Mouse (Mus musculus) ES-E14 (cell line): ENCODE measurements around the gene Yipf2. TPM values are rescaled to one million over a fixed set of nuclear protein-coding genes. Genes with fewer than 3 reads are reported as not detected.

Experiments used
- DNase-seq: peaks from one replicate; pipeline ENCODE4 v3.0.0-alpha.2; 2013; ENCODE audit warnings: low read depth, low spot score
- H3K27ac ChIP-seq: 2 replicates; pipeline ENCODE4 v1.5.1; 2012; ENCODE audit warnings: low read depth, mild to moderate bottlenecking, low read length, moderate library complexity, mixed read lengths; ENCODE audit not compliant: poor library complexity, insufficient read depth, severe bottlenecking
- H3K36me3 ChIP-seq: 2 replicates; pipeline ENCODE4 v1.6.1; 2012; ENCODE audit warnings: mild to moderate bottlenecking, low read length, moderate library complexity, mixed read lengths; ENCODE audit not compliant: control insufficient read depth, poor library complexity, insufficient read depth, severe bottlenecking
- H3K4me1 ChIP-seq, 2 experiments: fragments of 150-350 bp in 1 of 2; sonication (generic) in 1 of 2; 2 replicates each; pipeline ENCODE4 v1.6.1; 2012; ENCODE audit warnings: low read length in 2 of 2, mild to moderate bottlenecking in 1 of 2, mixed read lengths in 1 of 2; ENCODE audit not compliant: control insufficient read depth in 2 of 2, insufficient read depth in 2 of 2, poor library complexity in 1 of 2
- H3K4me3 ChIP-seq, 2 experiments: fragments of 150-350 bp in 1 of 2; sonication (generic) in 1 of 2; 2 replicates each; pipeline ENCODE4 v1.5.1; 2012; ENCODE audit warnings: low read length in 2 of 2, low read depth in 1 of 2, mild to moderate bottlenecking in 1 of 2, mixed read lengths in 1 of 2; ENCODE audit not compliant: insufficient read depth in 1 of 2, poor library complexity in 1 of 2, severe bottlenecking in 1 of 2
- H3K9ac ChIP-seq: 2 replicates; pipeline ENCODE4 v1.6.1; 2012; ENCODE audit warnings: low read depth, mild to moderate bottlenecking, low read length, mixed read lengths; ENCODE audit not compliant: poor library complexity, insufficient read depth, severe bottlenecking
- H3K9me3 ChIP-seq: fragments of 150-350 bp; sonication (generic); 2 replicates; pipeline ENCODE4 v1.6.1; 2012; ENCODE audit warnings: low read depth, mild to moderate bottlenecking, low read length; ENCODE audit not compliant: control insufficient read depth, insufficient read depth
- CHD2 ChIP-seq: IDR thresholded peaks from 2 replicates; pipeline ENCODE4 v1.6.1; 2014; ENCODE audit warnings: mild to moderate bottlenecking, low read depth, low read length, inconsistent platforms
- HCFC1 ChIP-seq: IDR thresholded peaks from 2 replicates; pipeline ENCODE4 v1.6.1; 2012; ENCODE audit warnings: low read length, inconsistent platforms, borderline replicate concordance; ENCODE audit not compliant: insufficient read depth
- MAFK ChIP-seq: IDR thresholded peaks from 2 replicates; pipeline ENCODE4 v1.6.1; 2014; ENCODE audit warnings: mild to moderate bottlenecking, low read depth, low read length, inconsistent platforms; ENCODE audit not compliant: insufficient read depth
- ZC3H11A ChIP-seq: IDR thresholded peaks from 2 replicates; pipeline ENCODE4 v1.6.1; 2012; ENCODE audit warnings: low read depth, mild to moderate bottlenecking, inconsistent platforms, low read length, borderline replicate concordance
- ZNF384 ChIP-seq: IDR thresholded peaks from 2 replicates; pipeline ENCODE4 v1.6.1; 2012; ENCODE audit warnings: low read depth, low read length, inconsistent platforms
- in situ Hi-C, 2 experiments: fragments of 600-800 bp; cut with MboI; formaldehyde crosslinking; loops; one replicate each; pipeline ENCODE4 v1.15.1; 2025; ENCODE audit warnings: low sequenced_read_pairs in 2 of 2, inconsistent platforms in 1 of 2; ENCODE audit not compliant: unreplicated experiment in 2 of 2
- total RNA-seq: library from RNA; depleted of rRNA; stranded (reverse); fragments of 300-350 nt; gene quantifications from 2 replicates; pipeline ENCODE4 v1.2.3, GENCODE M21; 2012

Gene Yipf2
- total RNA-seq, 1 experiment: 22.8 TPM

DNA sequence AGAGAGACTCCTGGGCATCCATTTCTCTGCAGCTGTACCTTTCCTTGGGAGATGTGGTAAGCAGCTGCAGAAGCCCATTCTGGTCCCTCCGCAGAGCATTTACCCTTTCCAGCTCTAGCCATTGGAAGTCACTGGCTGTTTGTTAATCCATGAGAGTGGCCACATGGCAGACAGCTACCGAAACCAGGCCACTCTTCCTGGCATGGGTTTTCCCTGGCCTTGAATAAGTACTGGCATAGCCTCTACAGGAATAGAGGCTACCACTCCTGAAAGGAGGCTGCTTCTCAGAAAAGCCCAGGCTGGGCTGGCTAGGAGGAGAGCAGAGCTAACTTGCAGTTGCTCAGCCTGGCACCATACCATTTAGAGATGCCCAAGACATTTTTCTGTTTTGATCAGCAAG lies 41.6 kb downstream of the Yipf2 start:
- H3K36me3 ChIP-seq: peaks cover 15% of the 10 kb centered on the region

DNA sequence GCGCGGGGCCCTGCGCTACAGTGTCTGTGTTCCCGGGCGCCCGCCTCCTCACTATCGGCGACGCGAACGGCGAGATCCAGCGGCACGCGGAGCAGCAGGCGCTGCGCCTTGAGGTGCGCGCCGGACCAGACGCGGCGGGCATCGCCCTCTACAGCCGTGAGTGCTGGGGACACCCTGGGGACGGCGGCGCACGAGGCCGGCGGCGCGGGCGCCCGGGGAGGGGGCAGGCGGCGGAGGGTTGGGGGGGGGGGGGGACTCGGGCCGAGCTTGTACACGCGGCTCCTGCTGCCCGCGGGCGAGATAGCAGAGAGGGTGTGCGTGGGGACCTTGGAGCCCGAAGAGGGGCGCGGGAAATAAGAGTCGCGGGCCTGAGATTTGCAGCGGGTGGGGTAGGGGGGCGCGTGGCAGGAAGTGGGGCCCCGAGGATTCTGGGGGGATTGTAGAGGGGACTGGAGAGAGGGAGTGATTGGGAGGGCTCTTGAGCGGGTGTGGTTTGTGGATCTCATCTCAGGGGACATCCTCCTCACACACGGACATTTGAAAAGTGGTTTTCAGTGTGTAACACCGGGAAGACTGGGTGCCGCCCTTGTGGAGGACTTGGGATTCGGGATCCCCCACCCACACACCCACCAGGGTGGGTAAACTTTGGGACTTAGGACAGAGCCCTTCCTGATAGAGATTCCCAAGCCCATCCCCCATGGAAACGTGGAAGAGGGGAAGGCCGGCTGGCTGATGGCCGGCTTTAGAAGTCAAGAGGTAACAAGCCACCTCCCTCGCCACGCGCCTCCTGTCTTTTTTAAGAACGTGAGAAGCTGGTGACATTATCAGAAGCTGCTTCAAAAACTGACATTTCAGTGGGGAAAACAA lies 45.3 kb downstream of the Yipf2 start:
- H3K9ac ChIP-seq: peak overlapping the region; percentile 99
- in situ Hi-C loops: no loop called here
- peak; percentile 47 for DNase-seq
- H3K4me3 ChIP-seq: peak overlapping the region; percentile 91 to 99
- H3K27ac ChIP-seq: peak overlapping the region; percentile 97
- H3K9me3 ChIP-seq: no peaks in the 10 kb centered on the region
- H3K4me1 ChIP-seq: peaks cover 0 to 14% of the 10 kb centered on the region in 2 experiments; a peak in 2 of 4 replicates
- peaks cover 10% of the 10 kb centered on the region for H3K36me3 ChIP-seq
- TF ChIP-seq CHD2: no peak
- no peak for TF ChIP-seq HCFC1
- TF ChIP-seq ZNF384: no peak
- no peak for TF ChIP-seq MAFK
- no peak for TF ChIP-seq ZC3H11A

More for the DNA sequence above, 41.6 kb downstream of the Yipf2 start:
- in situ Hi-C loops: no loop called here
- no peak overlapping the region for H3K9ac ChIP-seq
- TF ChIP-seq MAFK (no peak), ZNF384 (no peak), HCFC1 (no peak), ZC3H11A (no peak), CHD2 (no peak)
- peaks cover 8 to 18% of the 10 kb centered on the region in 2 experiments for H3K4me1 ChIP-seq
- H3K4me3 ChIP-seq: no peak overlapping the region
- no peaks in the 10 kb centered on the region for H3K9me3 ChIP-seq
- no peak for DNase-seq
- no peak overlapping the region for H3K27ac ChIP-seq

DNA sequence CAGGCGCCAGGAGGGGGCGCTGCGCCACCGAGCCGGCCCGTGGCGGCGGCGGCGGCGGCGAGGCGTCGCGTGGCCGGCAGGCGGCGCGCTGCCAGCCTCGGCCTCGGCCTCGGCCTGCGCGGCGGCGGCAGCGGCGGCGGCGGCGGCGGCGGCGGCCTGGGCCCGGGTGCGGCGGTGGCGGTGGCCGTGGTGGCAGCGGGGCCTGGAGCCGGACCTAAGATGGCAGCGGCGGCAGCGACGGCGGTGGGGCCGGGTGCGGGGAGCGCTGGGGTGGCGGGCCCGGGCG lies 45.9 kb downstream of the Yipf2 start, which contains the start of gene Carm1:
TSS of gene Carm1 (plus strand) at position 106 of the 286 bp plus-strand sequence.
- in situ Hi-C loops: no loop called here
- Histone ChIP-seq H3K4me1 (peaks cover 0 to 14% of the 10 kb centered on the region in 2 experiments; a peak in 2 of 4 replicates), H3K27ac (peak within 1 kb of the TSS; percentile 97), H3K36me3 (peaks cover 10% of the 10 kb centered on the region), H3K9ac (peak within 1 kb of the TSS; percentile 99), H3K9me3 (no peaks in the 10 kb centered on the region), H3K4me3 (peak within 1 kb of the TSS; percentile 97 to 99)
- TF ChIP-seq ZNF384 (no peak), ZC3H11A (no peak), CHD2 (no peak), HCFC1 (no peak), MAFK (no peak)
- no peak for DNase-seq

DNA sequence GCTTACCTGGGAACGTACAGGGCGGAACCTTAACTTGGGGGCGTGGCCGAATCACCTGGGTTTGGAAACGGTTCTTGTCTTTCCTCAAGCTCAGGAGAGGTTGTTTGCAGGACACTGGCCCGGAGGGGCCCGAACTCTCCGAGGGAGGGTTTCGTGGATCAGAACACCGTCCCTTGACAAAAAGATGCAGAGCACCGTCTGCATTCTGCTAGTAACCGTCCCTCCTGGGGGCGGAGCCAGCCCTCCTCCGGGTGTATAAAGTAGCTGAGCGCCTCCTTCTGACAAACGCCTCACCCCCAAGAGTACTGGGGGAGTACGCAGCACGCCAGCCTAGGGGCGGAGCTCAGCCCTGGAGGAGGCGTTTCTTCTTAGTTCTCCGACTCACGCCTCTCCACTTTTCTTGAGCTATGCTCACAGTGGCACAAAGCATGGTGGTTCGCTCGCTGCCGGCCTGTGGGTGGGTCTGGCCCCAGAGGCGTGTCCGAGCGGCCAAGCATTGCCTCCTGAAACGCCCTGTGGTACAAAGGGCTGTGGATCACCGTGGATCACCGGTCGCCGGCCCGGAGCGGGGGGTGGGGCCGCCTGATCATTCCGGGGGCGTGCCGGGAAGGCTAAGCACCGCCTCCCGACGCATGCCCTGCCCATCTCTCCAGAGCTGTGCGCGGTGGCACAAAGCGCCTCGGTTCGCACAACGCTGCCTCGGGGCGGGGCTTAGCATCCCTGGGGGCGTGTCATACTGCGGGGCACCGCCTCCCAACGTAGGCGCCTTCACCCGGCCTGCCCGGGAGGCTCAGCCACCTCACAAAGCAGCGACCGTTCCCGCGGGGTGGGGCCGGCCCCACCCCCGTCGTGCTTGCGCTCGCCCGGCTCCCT lies 46.5 kb downstream of the Yipf2 start:
- DNase-seq: peak; percentile 95
- Histone ChIP-seq H3K9ac (peak overlapping the region; percentile 72), H3K4me1 (peaks cover 0 to 14% of the 10 kb centered on the region in 2 experiments; a peak in 2 of 4 replicates), H3K27ac (peak overlapping the region; percentile 80), H3K4me3 (peak overlapping the region; percentile 97 to 99), H3K36me3 (peaks cover 9% of the 10 kb centered on the region), H3K9me3 (no peaks in the 10 kb centered on the region)
- in situ Hi-C loops: no loop called here
- no peak for TF ChIP-seq ZNF384
- TF ChIP-seq HCFC1: no peak
- no peak for TF ChIP-seq CHD2
- TF ChIP-seq ZC3H11A: no peak
- TF ChIP-seq MAFK: no peak; the same call in 1 of the 2 replicates
